Mouse (Mus musculus) neural tube, embryonic 15.5 days (tissue): Measurements from ENCODE around the gene Dock7. TPM values are rescaled to one million over a fixed set of nuclear protein-coding genes. Genes with fewer than 3 reads are reported as not detected.

Source experiments
- ATAC-seq: fragments of 200-750 bp; cut with Nextera tagmentation; 2 replicates; pipeline ENCODE4 v1.8.0; 2017; ENCODE audit warnings: mild to moderate bottlenecking, moderate TSS enrichment, moderate library complexity; ENCODE audit not compliant: low FRiP score
- H3K27ac ChIP-seq: fragments of 300-500 bp; sonication (generic); replicated peaks from 2 replicates; pipeline ENCODE4 v1.5.1; 2015; ENCODE audit warnings: mild to moderate bottlenecking, inconsistent platforms
- H3K27me3 ChIP-seq: fragments of 300-500 bp; sonication (generic); replicated peaks from 2 replicates; pipeline ENCODE4 v1.6.1; 2015; ENCODE audit warnings: inconsistent platforms
- H3K36me3 ChIP-seq: fragments of 300-500 bp; sonication (generic); 2 replicates; pipeline ENCODE4 v1.6.1; 2015; ENCODE audit warnings: inconsistent platforms
- H3K4me1 ChIP-seq: fragments of 300-500 bp; sonication (generic); 2 replicates; pipeline ENCODE4 v1.6.1; 2015; ENCODE audit warnings: inconsistent platforms
- H3K4me2 ChIP-seq: fragments of 300-500 bp; sonication (generic); 2 replicates; pipeline ENCODE4 v1.6.1; 2015; ENCODE audit warnings: inconsistent platforms, mild to moderate bottlenecking, moderate library complexity
- H3K4me3 ChIP-seq: fragments of 300-500 bp; sonication (generic); replicated peaks from 2 replicates; pipeline ENCODE4 v1.5.1; 2015; ENCODE audit warnings: mild to moderate bottlenecking, inconsistent platforms
- H3K9ac ChIP-seq: fragments of 300-500 bp; sonication (generic); replicated peaks from 2 replicates; pipeline ENCODE4 v1.6.1; 2015; ENCODE audit warnings: mild to moderate bottlenecking, inconsistent platforms
- H3K9me3 ChIP-seq: fragments of 300-500 bp; sonication (generic); replicated peaks from 2 replicates; pipeline ENCODE4 v1.6.1; 2016; ENCODE audit warnings: inconsistent platforms
- WGBS: fragments of 180-500 bp; shearing (Covaris S2); methylation state at CpG from one replicate; pipeline ENCODE4 v1.1.7; 2015; ENCODE audit warnings: mixed read lengths; 5-methylcytosine and 5-hydroxymethylcytosine counted together
- polyA plus RNA-seq: library from polyadenylated mRNA; unstranded; fragments of >200 nt; fragmentation: Nextera tagmentation; extraction: Ambion mirVana; gene quantifications from 2 replicates; pipeline ENCODE4 v1.2.1, GENCODE M21; 2015

The Dock7 gene
- polyA plus RNA-seq, 1 experiment from 2014 or later: 52.3 TPM

DNA sequence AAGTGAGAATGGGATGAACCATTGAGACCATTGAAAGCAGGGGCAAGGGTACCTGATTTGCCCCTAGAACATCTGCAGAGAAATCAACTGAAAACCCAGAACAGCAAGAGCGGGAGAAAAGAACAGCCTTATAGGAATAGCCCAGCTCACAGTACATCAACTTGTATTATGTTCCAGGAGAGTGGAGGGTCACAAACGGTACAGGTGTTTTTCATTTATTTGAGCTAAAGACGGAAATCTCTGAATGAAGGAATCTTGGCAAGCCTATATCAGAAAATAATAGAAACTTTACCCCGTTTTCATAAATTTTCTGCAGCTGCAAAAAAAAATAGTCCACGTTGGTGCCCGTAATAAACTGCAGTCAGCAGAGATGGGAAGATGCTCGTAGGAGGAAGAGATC, 22.6 kb upstream of the Dock7 start:
- no peak for ATAC-seq
- WGBS: 91% methylated on average over 7 of the region's 7 CpGs

DNA sequence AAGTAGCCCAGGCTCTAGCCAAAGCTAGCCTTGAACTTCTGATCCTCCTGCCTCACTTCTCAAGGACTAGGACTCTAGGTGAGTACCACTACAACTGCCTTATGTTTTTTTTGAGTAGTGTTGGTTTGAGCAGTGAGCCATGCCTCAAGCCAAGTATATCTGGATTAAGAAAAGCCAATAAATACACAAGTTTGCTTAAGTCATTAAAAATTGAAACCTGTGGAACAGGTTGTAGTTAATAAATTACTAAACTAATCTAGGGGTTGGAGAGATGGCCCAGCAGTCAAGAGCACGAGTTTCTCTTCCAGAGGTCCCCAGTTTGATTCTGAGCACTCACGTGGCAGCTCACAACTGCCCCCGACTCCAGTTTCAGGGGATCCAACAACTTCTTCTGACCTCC, 20.9 kb upstream of the Dock7 start:
- no peaks in the 10 kb centered on the region for H3K9me3 ChIP-seq
- H3K36me3 ChIP-seq: no peaks in the 10 kb centered on the region
- WGBS: 88% methylated on average over 3 of the region's 3 CpGs
- H3K27ac ChIP-seq: no peak overlapping the region
- no peak for ATAC-seq
- H3K9ac ChIP-seq: no peak overlapping the region
- no peak overlapping the region for H3K4me3 ChIP-seq
- no peak overlapping the region for H3K4me2 ChIP-seq
- no peaks in the 10 kb centered on the region for H3K4me1 ChIP-seq
- H3K27me3 ChIP-seq: no peaks in the 10 kb centered on the region

More for the DNA sequence above, 22.6 kb upstream of the Dock7 start:
- no peaks in the 10 kb centered on the region for H3K9me3 ChIP-seq
- H3K27ac ChIP-seq: no peak overlapping the region
- H3K27me3 ChIP-seq: no peaks in the 10 kb centered on the region
- H3K36me3 ChIP-seq: no peaks in the 10 kb centered on the region
- H3K4me2 ChIP-seq: no peak overlapping the region
- H3K9ac ChIP-seq: no peak overlapping the region
- H3K4me3 ChIP-seq: no peak overlapping the region
- no peaks in the 10 kb centered on the region for H3K4me1 ChIP-seq

DNA sequence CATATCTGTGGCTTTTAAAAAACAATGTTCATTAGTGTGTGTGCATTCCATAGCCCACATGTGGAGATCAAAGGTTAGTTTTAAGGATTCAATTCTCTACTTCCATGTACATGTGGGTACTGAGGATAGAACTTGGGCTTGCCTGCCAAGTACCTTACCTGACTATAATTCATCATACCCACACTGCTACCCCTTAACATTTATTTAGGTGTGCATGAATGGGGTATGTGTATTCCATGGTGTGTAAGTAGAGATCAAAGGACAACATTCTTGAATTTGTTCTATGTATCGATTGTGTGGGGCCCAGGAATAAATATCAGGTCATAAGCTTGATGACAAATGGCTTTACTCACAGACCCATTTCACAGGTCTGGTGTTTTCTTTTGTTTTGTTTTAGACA, 20.5 kb upstream of the Dock7 start:
- no peak overlapping the region for H3K9ac ChIP-seq
- H3K36me3 ChIP-seq: no peaks in the 10 kb centered on the region
- no peak for ATAC-seq
- no peak overlapping the region for H3K4me2 ChIP-seq
- H3K27me3 ChIP-seq: no peaks in the 10 kb centered on the region
- H3K4me3 ChIP-seq: no peak overlapping the region
- H3K4me1 ChIP-seq: no peaks in the 10 kb centered on the region
- no peaks in the 10 kb centered on the region for H3K9me3 ChIP-seq
- 95% methylated on average over 1 of the region's 1 CpGs for WGBS
- H3K27ac ChIP-seq: no peak overlapping the region

DNA sequence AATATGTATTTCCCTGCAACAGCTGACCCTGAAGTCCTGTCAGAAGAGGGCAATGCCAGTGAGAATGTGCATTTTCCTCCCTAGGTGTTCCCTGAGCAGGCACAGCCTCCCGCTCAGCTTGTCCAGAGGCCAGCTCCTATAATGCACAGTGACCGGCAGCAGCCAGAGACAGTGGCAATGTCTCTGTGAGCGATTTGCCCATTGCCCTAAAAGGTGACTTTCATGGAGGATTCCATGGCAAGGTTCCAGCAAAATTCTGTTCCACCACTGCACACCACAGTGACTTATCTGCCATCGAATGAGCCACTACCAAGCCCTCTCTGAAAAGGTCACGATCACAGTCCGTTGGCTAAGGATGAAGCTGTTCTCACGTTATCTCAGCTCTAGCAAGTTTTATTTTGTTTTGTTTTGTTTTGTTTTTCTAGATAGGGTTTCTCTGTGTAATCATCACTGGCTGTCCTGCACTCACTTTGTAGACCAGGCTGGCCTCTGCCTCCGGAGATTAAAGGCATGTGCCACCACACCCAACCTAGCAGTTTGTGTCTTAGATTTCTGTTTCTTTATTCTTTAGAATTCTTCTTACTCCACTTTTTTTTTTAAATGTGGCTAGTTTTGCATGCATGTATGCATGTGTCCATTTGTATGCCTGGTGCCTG, 17.4 kb upstream of the Dock7 start:
- Histone ChIP-seq H3K4me2 (no peak overlapping the region), H3K27ac (no peak overlapping the region), H3K9ac (no peak overlapping the region), H3K9me3 (no peaks in the 10 kb centered on the region), H3K27me3 (no peaks in the 10 kb centered on the region), H3K4me1 (no peaks in the 10 kb centered on the region), H3K36me3 (no peaks in the 10 kb centered on the region), H3K4me3 (no peak overlapping the region)
- 90% methylated on average over 8 of the region's 8 CpGs for WGBS
- no peak for ATAC-seq

DNA sequence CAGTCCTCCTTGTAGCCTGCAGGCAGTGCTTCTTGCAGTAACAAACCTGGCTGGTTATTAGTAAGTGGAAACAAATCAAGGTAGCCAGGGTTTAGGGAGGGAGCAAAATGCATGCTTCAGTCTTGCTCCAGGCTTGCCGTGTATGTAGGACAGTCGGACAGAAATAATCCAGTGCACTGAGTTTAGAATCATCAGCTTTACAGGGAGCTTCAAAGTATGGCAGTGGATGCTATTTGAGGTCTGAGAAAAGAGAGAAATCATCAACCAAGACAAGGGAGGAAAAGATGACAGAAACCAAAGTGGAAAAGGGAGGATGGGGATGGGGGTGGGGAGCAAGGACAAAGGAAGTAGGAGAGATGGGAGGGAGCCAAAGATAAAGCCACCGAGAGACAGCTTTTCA, 13.8 kb upstream of the Dock7 start:
- H3K4me3 ChIP-seq: no peak overlapping the region
- 67% methylated on average over 3 of the region's 3 CpGs for WGBS
- H3K9me3 ChIP-seq: no peaks in the 10 kb centered on the region
- H3K27ac ChIP-seq: no peak overlapping the region
- no peaks in the 10 kb centered on the region for H3K36me3 ChIP-seq
- H3K9ac ChIP-seq: no peak overlapping the region
- no peaks in the 10 kb centered on the region for H3K4me1 ChIP-seq
- no peak for ATAC-seq
- no peak overlapping the region for H3K4me2 ChIP-seq
- no peaks in the 10 kb centered on the region for H3K27me3 ChIP-seq

DNA sequence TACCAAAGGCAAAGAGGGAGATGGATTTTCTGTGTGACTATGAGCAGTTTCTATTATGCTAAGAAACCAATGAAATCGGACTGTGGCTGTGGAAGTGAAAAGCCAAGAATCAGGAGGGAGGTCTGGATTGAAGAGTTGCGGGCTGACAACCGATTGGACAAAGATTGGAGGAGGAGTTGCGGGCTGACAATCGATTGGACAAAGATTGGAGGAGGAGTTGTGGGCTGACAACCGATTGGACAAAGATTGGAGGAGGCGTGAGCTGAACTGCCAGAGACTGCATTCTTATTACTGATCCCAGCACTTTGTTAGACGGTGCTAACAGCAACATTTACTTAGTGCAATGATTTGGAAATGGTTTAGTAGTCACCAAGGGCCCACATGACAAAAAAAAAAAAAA, 12.6 kb upstream of the Dock7 start:
- Histone ChIP-seq H3K4me1 (no peaks in the 10 kb centered on the region), H3K9ac (no peak overlapping the region), H3K27me3 (no peaks in the 10 kb centered on the region), H3K27ac (no peak overlapping the region), H3K9me3 (no peaks in the 10 kb centered on the region), H3K4me2 (no peak overlapping the region), H3K36me3 (no peaks in the 10 kb centered on the region), H3K4me3 (no peak overlapping the region)
- ATAC-seq: no peak
- 96% methylated on average over 8 of the region's 8 CpGs for WGBS

DNA sequence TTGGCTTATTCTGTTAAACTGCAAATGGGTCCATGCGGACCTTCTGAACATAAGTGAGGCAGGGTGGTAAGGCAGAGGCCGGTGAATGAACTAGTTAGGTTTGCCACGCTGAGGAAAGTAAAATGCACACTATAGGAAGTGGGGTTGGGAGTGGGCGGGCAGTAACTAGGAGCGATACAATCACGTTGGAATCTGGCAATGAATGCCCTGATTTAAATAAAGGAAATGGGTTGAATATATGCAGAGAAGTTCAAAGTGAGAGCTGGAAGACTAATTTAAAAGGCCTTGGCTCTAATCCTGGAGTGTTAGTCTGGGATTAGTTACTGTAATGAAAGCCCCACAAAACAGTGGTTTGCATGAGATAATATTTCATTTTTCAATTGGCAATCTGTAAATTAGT, 12.0 kb upstream of the Dock7 start:
- WGBS: 68% methylated on average over 6 of the region's 6 CpGs
- H3K9ac ChIP-seq: no peak overlapping the region
- no peak for ATAC-seq
- H3K4me2 ChIP-seq: no peak overlapping the region
- H3K36me3 ChIP-seq: no peaks in the 10 kb centered on the region
- H3K4me3 ChIP-seq: no peak overlapping the region
- H3K27me3 ChIP-seq: no peaks in the 10 kb centered on the region
- no peaks in the 10 kb centered on the region for H3K9me3 ChIP-seq
- no peaks in the 10 kb centered on the region for H3K4me1 ChIP-seq
- no peak overlapping the region for H3K27ac ChIP-seq

DNA sequence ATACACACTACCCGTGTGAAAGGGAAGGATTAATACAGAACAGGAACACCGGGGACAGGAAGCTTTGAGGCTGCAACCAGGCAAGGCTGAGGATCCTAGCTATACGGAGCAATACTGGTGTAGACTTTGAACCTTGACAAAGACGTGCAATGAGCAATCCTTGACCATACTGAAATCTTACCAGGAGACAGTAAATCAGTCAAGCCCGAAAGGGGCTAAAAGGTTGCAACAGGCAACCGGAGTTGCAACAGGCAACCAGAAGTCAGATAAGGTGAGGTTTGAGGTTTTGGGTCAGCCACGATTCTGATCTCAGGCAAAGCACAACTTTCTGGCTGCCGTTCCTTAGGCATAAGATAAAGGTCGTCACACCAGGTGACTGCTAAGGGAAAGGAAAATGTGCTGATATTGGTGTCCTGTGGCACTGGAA, 10.5 kb upstream of the Dock7 start:
- no peaks in the 10 kb centered on the region for H3K4me1 ChIP-seq
- ATAC-seq: no peak
- H3K4me3 ChIP-seq: no peak overlapping the region
- H3K27me3 ChIP-seq: no peaks in the 10 kb centered on the region
- no peak overlapping the region for H3K9ac ChIP-seq
- no peak overlapping the region for H3K27ac ChIP-seq
- H3K36me3 ChIP-seq: no peaks in the 10 kb centered on the region
- no peaks in the 10 kb centered on the region for H3K9me3 ChIP-seq
- no peak overlapping the region for H3K4me2 ChIP-seq
- whole genome bisulfite sequencing: 88% methylated on average over 9 of the region's 9 CpGs

DNA sequence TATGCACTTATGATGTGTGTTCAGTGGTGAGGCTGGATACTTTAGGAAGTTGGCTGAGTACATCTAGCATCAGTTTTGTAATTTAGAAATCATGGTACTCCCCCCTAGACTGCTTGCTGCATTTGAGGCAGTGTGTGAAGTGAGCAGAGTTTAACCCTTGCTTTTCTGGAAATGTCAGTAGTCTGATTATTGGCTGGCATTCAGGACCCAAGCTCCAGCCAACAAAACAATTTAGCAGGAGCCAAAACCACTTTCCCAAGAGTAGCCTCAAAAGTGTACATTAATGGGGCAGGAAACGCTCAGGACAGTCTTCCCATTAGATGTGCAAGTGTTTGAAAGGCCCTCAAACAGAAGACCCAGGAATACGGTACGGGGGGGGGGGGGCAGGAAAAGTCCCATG, 2.8 kb upstream of the Dock7 start:
- Histone ChIP-seq H3K4me1 (peaks cover 26% of the 10 kb centered on the region), H3K4me2 (no peak overlapping the region), H3K27me3 (no peaks in the 10 kb centered on the region), H3K36me3 (no peaks in the 10 kb centered on the region), H3K9me3 (no peaks in the 10 kb centered on the region), H3K4me3 (no peak overlapping the region), H3K9ac (no peak overlapping the region), H3K27ac (no peak overlapping the region)
- 65% methylated on average over 3 of the region's 3 CpGs for WGBS
- no peak for ATAC-seq

DNA sequence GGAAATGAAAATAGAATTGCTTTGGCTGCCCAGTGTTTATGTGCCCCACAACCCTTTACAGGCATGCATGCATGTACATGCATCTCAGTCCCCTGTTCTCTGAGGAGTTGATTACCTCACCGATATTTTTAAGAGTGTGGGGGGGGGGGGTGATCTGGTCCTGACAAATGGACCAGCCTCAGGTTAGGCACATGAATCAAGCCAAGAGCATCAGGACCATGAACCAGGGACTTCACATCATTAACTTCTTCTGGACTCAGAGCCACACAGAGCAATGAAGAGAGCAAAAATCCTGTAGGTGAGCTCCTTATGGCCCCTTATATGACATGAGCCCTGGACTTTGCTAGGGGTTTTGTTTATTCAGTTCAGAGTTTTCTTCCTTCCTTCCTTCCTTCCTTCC, 2.1 kb upstream of the Dock7 start:
- H3K9ac ChIP-seq: no peak overlapping the region
- peak overlapping the region; percentile 9; the same call in 1 of the 2 replicates for H3K4me2 ChIP-seq
- H3K27me3 ChIP-seq: no peaks in the 10 kb centered on the region
- WGBS: 92% methylated on average over 1 of the region's 1 CpGs
- H3K9me3 ChIP-seq: no peaks in the 10 kb centered on the region
- H3K4me3 ChIP-seq: no peak overlapping the region
- no peak overlapping the region for H3K27ac ChIP-seq
- peaks cover 33% of the 10 kb centered on the region for H3K4me1 ChIP-seq
- no peaks in the 10 kb centered on the region for H3K36me3 ChIP-seq
- ATAC-seq: no peak

DNA sequence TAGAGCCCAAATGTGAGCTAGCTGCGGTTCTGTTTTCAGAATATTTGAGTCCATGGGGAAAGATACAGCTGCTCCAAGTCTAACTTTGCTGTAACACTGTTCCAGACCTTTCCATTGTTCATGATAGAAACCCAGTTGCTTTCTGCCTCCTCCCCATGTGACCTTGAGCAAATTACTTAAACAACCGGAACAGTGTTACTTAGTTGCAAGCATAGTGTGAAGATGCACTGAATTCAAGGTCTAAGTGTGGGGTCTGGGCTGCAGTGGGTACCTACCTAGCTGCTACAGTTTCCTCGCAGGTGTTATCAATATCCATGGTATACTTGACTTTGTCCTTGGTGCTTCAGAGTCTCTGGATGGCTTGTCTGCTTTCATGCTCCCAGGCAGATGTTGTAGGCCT, 1.3 kb upstream of the Dock7 start:
- peak overlapping the region; percentile 93; the same call in 1 of the 2 replicates for H3K4me3 ChIP-seq
- no peaks in the 10 kb centered on the region for H3K36me3 ChIP-seq
- ATAC-seq: no peak
- H3K27ac ChIP-seq: peak overlapping the region; percentile 93
- peaks cover 39% of the 10 kb centered on the region for H3K4me1 ChIP-seq
- no peaks in the 10 kb centered on the region for H3K9me3 ChIP-seq
- 0 out of 2 replicates have a peak overlapping the region, but pooled peaks have one; percentile 7 for H3K9ac ChIP-seq
- WGBS: 66% methylated on average over 3 of the region's 3 CpGs
- H3K4me2 ChIP-seq: peak overlapping the region; percentile 73
- H3K27me3 ChIP-seq: no peaks in the 10 kb centered on the region

DNA sequence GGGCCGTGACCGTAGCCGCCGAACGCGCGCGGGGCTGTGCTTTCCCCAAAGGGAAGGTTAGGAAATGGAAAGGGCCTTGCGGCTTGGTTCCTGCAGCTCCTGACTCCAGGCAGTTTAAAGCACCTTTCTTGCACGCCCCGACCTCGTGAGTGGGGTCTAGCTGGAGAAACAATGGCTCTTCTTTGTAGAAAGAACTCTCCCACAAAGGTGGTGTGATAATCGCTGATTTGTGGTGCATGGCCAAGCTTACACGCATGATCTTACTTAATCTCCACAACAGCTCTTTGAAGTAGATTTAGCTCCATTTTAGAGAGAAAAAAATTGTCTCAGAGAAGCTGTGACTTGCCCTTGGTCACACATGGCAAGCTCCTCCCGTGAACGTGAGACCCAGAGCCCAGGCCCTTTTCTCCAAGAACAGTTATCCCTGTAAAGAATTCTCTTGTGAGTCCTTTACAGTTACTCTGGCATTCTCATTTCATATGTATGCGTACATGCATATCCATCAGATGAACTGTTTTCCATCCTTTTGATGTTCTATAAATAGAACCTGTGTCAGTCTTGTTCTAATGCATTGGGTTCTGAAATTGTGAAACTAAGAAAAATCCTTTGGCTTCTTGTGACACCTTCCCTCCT, 524 bp upstream of the Dock7 start:
- H3K27ac ChIP-seq: peak overlapping the region; percentile 93
- peak; percentile 23 for ATAC-seq
- WGBS: 1% methylated on average over 17 of the region's 17 CpGs

More for the DNA sequence above, 524 bp upstream of the Dock7 start:
- peaks cover 47% of the 10 kb centered on the region for H3K4me1 ChIP-seq
- peak overlapping the region; percentile 92 for H3K9ac ChIP-seq
- H3K9me3 ChIP-seq: no peaks in the 10 kb centered on the region
- no peaks in the 10 kb centered on the region for H3K27me3 ChIP-seq
- H3K36me3 ChIP-seq: no peaks in the 10 kb centered on the region
- peak overlapping the region; percentile 73 for H3K4me2 ChIP-seq
- H3K4me3 ChIP-seq: peak overlapping the region; percentile 93
